Mouse (Mus musculus): Measurements from ENCODE around the gene Prdm2.

Gene Prdm2

GRCm38 (mm10) chr4:143106971-143107370, 105.8 kb downstream of the Prdm2 start:
- no peak for DNase-seq (ENCODE audit: low spot score)

GRCm38 (mm10) chr4:143106566-143106965, 106.2 kb downstream of the Prdm2 start:
- DNase-seq (ENCODE audit: low spot score), result no peak

- no peak for DNase-seq (ENCODE audit: low spot score)
These were observed 108.1 kb downstream of the Prdm2 start for GRCm38 (mm10) chr4:143104739-143105138.

GRCm38 (mm10) chr4:143103811-143104210, 109.0 kb downstream of the Prdm2 start:
- no peak for DNase-seq (ENCODE audit: low spot score)

DNA sequence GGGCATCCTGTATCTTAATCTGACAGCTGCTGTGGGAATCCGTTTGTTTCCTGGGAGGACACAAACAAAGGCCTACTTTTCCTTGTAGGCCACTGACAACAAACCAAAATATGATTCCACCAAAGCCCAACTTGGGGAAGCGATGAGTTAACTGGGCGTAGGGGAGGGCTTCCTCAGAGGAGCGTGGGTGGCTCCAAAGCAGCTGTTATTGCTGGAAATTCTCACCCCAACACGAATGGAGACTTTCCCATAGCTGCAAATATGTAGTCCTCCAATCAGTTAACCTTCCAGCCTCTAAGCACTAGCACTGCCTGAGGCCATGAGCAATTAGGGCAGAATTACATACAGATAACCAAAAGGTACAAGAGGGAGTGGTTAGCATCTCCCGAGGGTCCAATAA, 112.6 kb downstream of the Prdm2 start:
- no peak for DNase-seq (ENCODE audit: low spot score)

GRCm38 (mm10) chr4:143099288-143100039, 113.3 kb downstream of the Prdm2 start:
- DNase-seq (ENCODE audit: low spot score), result no peak

DNA sequence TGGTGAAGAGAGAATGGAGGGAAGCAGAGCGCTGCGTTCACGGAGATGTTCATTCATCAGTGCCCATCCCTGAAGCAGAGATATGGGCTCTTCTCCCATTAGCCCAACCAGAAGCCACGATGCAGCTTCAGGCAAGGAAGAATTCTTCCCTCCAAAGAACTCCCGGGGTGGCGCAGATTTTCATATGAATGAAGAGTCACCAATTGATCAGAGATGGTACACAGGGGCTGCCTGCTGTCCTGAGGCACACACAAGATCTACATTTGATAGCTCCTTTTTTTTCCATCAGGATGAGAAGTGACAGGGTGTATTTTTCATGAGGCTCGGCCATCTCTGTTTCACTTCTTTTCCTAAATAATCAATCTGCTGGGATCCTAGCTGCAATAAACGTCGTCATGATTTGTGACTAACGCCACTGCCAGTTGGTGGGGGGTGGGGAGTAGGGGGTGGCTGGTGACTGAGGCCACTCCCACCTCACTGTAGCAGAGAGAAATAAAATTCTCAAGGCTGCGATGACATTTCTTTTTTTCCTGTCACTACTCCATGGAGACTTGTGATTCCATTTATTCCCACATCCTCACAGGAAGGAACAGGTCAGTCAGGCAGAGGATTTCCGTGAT, 120.6 kb downstream of the Prdm2 start:
- no peak for DNase-seq (ENCODE audit: low spot score)

- no peak for DNase-seq (ENCODE audit: low spot score)
These were observed 122.2 kb downstream of the Prdm2 start for GRCm38 (mm10) chr4:143090551-143090950.

- no peak for DNase-seq (ENCODE audit: low spot score)
These were observed 138.6 kb downstream of the Prdm2 start for GRCm38 (mm10) chr4:143074071-143074765.

- no peak for DNase-seq (ENCODE audit: low spot score)
These were observed 141.0 kb downstream of the Prdm2 start for GRCm38 (mm10) chr4:143071791-143072190.

- DNase-seq (ENCODE audit: low spot score), result no peak
These were observed 145.8 kb downstream of the Prdm2 start for GRCm38 (mm10) chr4:143067006-143067405.

DNA sequence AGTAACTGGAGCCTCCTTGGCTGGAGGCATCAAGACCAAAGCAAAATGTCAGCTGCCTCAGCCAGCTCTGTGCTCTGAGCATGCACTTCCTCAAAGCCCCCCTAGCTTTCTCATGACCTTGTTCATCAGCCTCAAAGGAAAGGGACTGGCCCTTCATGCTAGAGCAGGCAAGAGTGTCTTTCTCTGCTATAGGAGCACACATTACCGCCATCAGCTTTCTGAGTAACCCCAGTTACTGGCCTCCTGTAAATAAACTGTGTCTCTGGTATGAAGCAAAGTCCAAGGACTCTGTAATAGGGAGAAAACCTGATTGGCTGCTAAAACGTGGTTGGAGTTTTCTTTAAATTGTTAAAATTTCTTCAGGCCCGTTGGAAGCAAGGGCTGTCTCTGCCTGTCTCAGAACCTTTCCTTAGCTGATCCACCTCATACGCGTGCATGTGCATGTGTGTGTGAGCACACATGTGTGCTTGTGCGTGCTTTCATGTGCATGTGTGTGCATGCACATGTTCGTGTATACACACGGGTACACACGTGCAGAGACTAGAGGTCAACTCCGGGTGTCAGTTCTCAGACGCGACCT, 153.9 kb downstream of the Prdm2 start:
- DNase-seq (ENCODE audit: low spot score), result no peak
